Comparison of ENCODE assay signal across 8 mouse cellular contexts in genomic region chr10:128704491-128705316, GRCm38 (mm10). TPM values are rescaled to one million over a fixed set of nuclear protein-coding genes. Genes with fewer than 3 reads are reported as not detected.
A peak's percentile ranks its signal among the peaks of the same experiment; 100 is the strongest.
DNase-seq lines count a peak whose midpoint lies in the region; ATAC-seq and TF ChIP-seq lines count a peak whose summit lies in the region.

TSS of gene Cdk2 (minus strand) at chr10:128705031.

- no peaks in the 10 kb centered on the region for H3K27me3 ChIP-seq in C2C12 (ENCODE audit: control insufficient read depth, insufficient read depth, insufficient read length)
- H3K27me3 ChIP-seq in erythroblast, embryonic 14.5 days (ENCODE audit: control insufficient read depth) = no peaks in the 10 kb centered on the region
- H3K27me3 ChIP-seq in heart, embryonic 12.5 days (replicated peaks) = no peaks in the 10 kb centered on the region
- H3K27me3 ChIP-seq in kidney, postnatal 0 days (ENCODE audit: insufficient read depth, low read length) = no peaks in the 10 kb centered on the region
- H3K27me3 ChIP-seq in liver, embryonic 12.5 days (replicated peaks) = no peaks in the 10 kb centered on the region
- H3K27me3 ChIP-seq in stomach, embryonic 15.5 days (replicated peaks) = no peaks in the 10 kb centered on the region

- peaks cover 19% of the 10 kb centered on the region for H3K79me3 ChIP-seq in C2C12 (ENCODE audit: low read depth)

- peak within 1 kb of the TSS; percentile 55 for H3ac ChIP-seq in C2C12 (ENCODE audit: control insufficient read depth, insufficient read length, low read depth)

- H3K79me2 ChIP-seq in C2C12 (ENCODE audit: control insufficient read depth, insufficient read depth) = peaks cover 26% of the 10 kb centered on the region

- ATAC-seq in heart, embryonic 12.5 days (ENCODE audit: insufficient number of reproducible peaks, low FRiP score) = peak; percentile 95
- peak; percentile 94 for ATAC-seq in kidney, postnatal 0 days (replicated peaks; ENCODE audit: low FRiP score, low read depth)
- peak; percentile 91 for ATAC-seq in liver, embryonic 12.5 days
- peak; percentile 95 for ATAC-seq in stomach, embryonic 15.5 days (ENCODE audit: insufficient read depth, low FRiP score, low read depth)

- H3K9me3 ChIP-seq in erythroblast, embryonic 14.5 days (ENCODE audit: control insufficient read depth, low read length) = no peaks in the 10 kb centered on the region
- H3K9me3 ChIP-seq in heart, embryonic 12.5 days (replicated peaks) = no peaks in the 10 kb centered on the region
- H3K9me3 ChIP-seq in kidney, postnatal 0 days (replicated peaks; ENCODE audit: low read length) = no peaks in the 10 kb centered on the region
- no peaks in the 10 kb centered on the region for H3K9me3 ChIP-seq in liver, embryonic 12.5 days (replicated peaks)
- no peaks in the 10 kb centered on the region for H3K9me3 ChIP-seq in stomach, embryonic 15.5 days

- peak within 1 kb of the TSS; percentile 79 for H3K9ac ChIP-seq in heart, embryonic 12.5 days
- H3K9ac ChIP-seq in kidney, postnatal 0 days (ENCODE audit: low read depth, low read length) = peak within 1 kb of the TSS; percentile 79
- peak within 1 kb of the TSS; percentile 81 for H3K9ac ChIP-seq in liver, embryonic 12.5 days
- H3K9ac ChIP-seq in stomach, embryonic 15.5 days = peak within 1 kb of the TSS; percentile 65

- H3K4me2 ChIP-seq in heart, embryonic 12.5 days = peak within 1 kb of the TSS; percentile 89
- peak within 1 kb of the TSS; percentile 75 for H3K4me2 ChIP-seq in kidney, postnatal 0 days (ENCODE audit: low read length)
- peak within 1 kb of the TSS; percentile 83 for H3K4me2 ChIP-seq in liver, embryonic 12.5 days
- H3K4me2 ChIP-seq in stomach, embryonic 15.5 days = peak within 1 kb of the TSS; percentile 69

- no peak for TF ChIP-seq CTCF in C2C12 (IDR thresholded peaks at IDR 0.05; ENCODE audit: control insufficient read depth, insufficient read depth, insufficient read length)
- no peak for TF ChIP-seq CTCF in brain, embryonic 14.5 days (IDR thresholded peaks at IDR 0.05; ENCODE audit: borderline replicate concordance, extremely low read depth, insufficient read depth, insufficient read length)
- no peak for TF ChIP-seq CTCF in kidney, postnatal 0 days (IDR thresholded peaks at IDR 0.05; ENCODE audit: low read depth)

- H3K4me1 ChIP-seq in erythroblast, embryonic 14.5 days (ENCODE audit: control insufficient read depth) = peaks cover 49% of the 10 kb centered on the region
- peaks cover 27% of the 10 kb centered on the region for H3K4me1 ChIP-seq in heart, embryonic 12.5 days (replicated peaks)
- H3K4me1 ChIP-seq in kidney, postnatal 0 days (replicated peaks; ENCODE audit: insufficient read depth, low read length) = peaks cover 10% of the 10 kb centered on the region; the same call in 1 of the 2 replicates
- H3K4me1 ChIP-seq in liver, embryonic 12.5 days = peaks cover 48% of the 10 kb centered on the region
- peaks cover 14% of the 10 kb centered on the region; the same call in 1 of the 2 replicates for H3K4me1 ChIP-seq in stomach, embryonic 15.5 days

- H3K4me3 ChIP-seq in C2C12 (ENCODE audit: insufficient read depth, poor library complexity, severe bottlenecking) = peak within 1 kb of the TSS; percentile 86
- H3K4me3 ChIP-seq in erythroblast, embryonic 14.5 days (replicated peaks) = peak within 1 kb of the TSS; percentile 97
- H3K4me3 ChIP-seq in heart, embryonic 12.5 days = peak within 1 kb of the TSS; percentile 94
- H3K4me3 ChIP-seq in kidney, postnatal 0 days (replicated peaks; ENCODE audit: low read depth, low read length) = peak within 1 kb of the TSS; percentile 71
- peak within 1 kb of the TSS; percentile 88 for H3K4me3 ChIP-seq in liver, embryonic 12.5 days
- H3K4me3 ChIP-seq in stomach, embryonic 15.5 days (replicated peaks) = peak within 1 kb of the TSS; percentile 74

- under 1% methylated on average over 61 of the region's 62 CpGs for WGBS in heart, embryonic 12.5 days
- under 1% methylated on average over 62 of the region's 62 CpGs for WGBS in kidney, postnatal 0 days
- under 1% methylated on average over 61 of the region's 62 CpGs for WGBS in liver, embryonic 12.5 days (ENCODE audit: insufficient replicate concordance)
- WGBS in stomach, embryonic 15.5 days = 0% methylated on average over 62 of the region's 62 CpGs

- peaks cover 37% of the 10 kb centered on the region for H3K36me3 ChIP-seq in C2C12 (ENCODE audit: control insufficient read depth, insufficient read depth)
- H3K36me3 ChIP-seq in erythroblast, embryonic 14.5 days (ENCODE audit: control insufficient read depth) = peaks cover 40% of the 10 kb centered on the region
- peaks cover 32% of the 10 kb centered on the region for H3K36me3 ChIP-seq in heart, embryonic 12.5 days
- H3K36me3 ChIP-seq in kidney, postnatal 0 days (ENCODE audit: insufficient read depth, low read length) = peaks cover 19% of the 10 kb centered on the region; the same call in 1 of the 2 replicates
- H3K36me3 ChIP-seq in liver, embryonic 12.5 days = peaks cover 38% of the 10 kb centered on the region
- H3K36me3 ChIP-seq in stomach, embryonic 15.5 days = peaks cover 23% of the 10 kb centered on the region

- peak within 1 kb of the TSS; percentile 99 for H3K27ac ChIP-seq in heart, embryonic 12.5 days (ENCODE audit: poor library complexity, severe bottlenecking)
- peak within 1 kb of the TSS; percentile 94 for H3K27ac ChIP-seq in kidney, postnatal 0 days
- H3K27ac ChIP-seq in liver, embryonic 12.5 days = peak within 1 kb of the TSS; percentile 92
- H3K27ac ChIP-seq in stomach, embryonic 15.5 days = peak within 1 kb of the TSS; percentile 96

- peak; percentile 22; the same call in 1 of the 2 replicates for TF ChIP-seq POLR2A in brain, embryonic 14.5 days (IDR thresholded peaks at IDR 0.05; ENCODE audit: borderline replicate concordance, extremely low read depth, insufficient read depth, insufficient read length, poor library complexity, severe bottlenecking)

- peak; percentile 96 for DNase-seq in brain, embryonic 14.5 days (ENCODE audit: low read depth)
- peak; percentile 95 for DNase-seq in kidney, postnatal 0 days (ENCODE audit: low spot score)
- DNase-seq in natural killer cell, adult 2 months (ENCODE audit: low spot score in 2 of 2) = peak; percentile 74 to 84

TF ChIP-seq in C2C12, 6 proteins besides CTCF, POLR2A, EP300 and RAD21:
- no peak for TF ChIP-seq CEBPB (IDR thresholded peaks at IDR 0.05; ENCODE audit: low read depth)
- peak; percentile 36 for TF ChIP-seq MAX (IDR thresholded peaks at IDR 0.05)
- TF ChIP-seq USF1 (IDR thresholded peaks at IDR 0.05; ENCODE audit: low read depth) = no peak

RNA-seq across cellular contexts. Expression of gene Cdk2, which starts in this region (rescaled TPM):
- 34.7 TPM for polyA plus RNA-seq in C2C12 (2012; fragmentation: generic; extraction: Trizol)
- 22.5 and 42.4 TPM in 2 replicates for polyA plus RNA-seq in brain, embryonic 14.5 days (2012; rRNA removed)
- polyA plus RNA-seq in erythroblast, embryonic 14.5 days (2012) = 2.3 and 2.6 TPM in 2 replicates
- 106 and 109 TPM in 2 replicates for polyA plus RNA-seq in heart, embryonic 12.5 days (2016; fragmentation: Nextera tagmentation; extraction: Ambion mirVana)
- polyA plus RNA-seq in kidney, postnatal 0 days (2015; fragmentation: Nextera tagmentation; extraction: Ambion mirVana) = 55.9 and 66.3 TPM in 2 replicates
- 82.8 and 84.9 TPM in 2 replicates for polyA plus RNA-seq in liver, embryonic 12.5 days (2016; fragmentation: Nextera tagmentation; extraction: Ambion mirVana)
- polyA plus RNA-seq in stomach, embryonic 15.5 days (2015; fragmentation: Nextera tagmentation; extraction: Ambion mirVana) = 79.8 and 89.1 TPM in 2 replicates

Comparison
In these comparisons a context has a peak if more than half of its experiments do, and no peak if none do; other contexts are left out.
1. Peak in every context shown above with its lines: DNase-seq, ATAC-seq, H3K4me3 ChIP-seq and H3K27ac ChIP-seq.